Mouse (Mus musculus): Measurements from ENCODE around the gene Hist1h4b. TPM values are rescaled to one million over a fixed set of nuclear protein-coding genes. Genes with fewer than 3 reads are reported as not detected.

Gene Hist1h4b
- polyA plus RNA-seq, 1 experiment from 2014 or later: 4.6 TPM

- ATAC-seq (ENCODE audit: low FRiP score, low TSS enrichment): no peak
- WGBS: no CpG with 5 or more reads among the region's 1 CpGs
- no peak overlapping the region for H3K9ac ChIP-seq (replicated peaks; ENCODE audit: low read length)
- H3K27ac ChIP-seq (ENCODE audit: low read length): no peak overlapping the region
- H3K9me3 ChIP-seq (ENCODE audit: low read length): no peaks in the 10 kb centered on the region
- H3K4me1 ChIP-seq (ENCODE audit: insufficient read depth, low read length): no peaks in the 10 kb centered on the region
- H3K36me3 ChIP-seq (ENCODE audit: insufficient read depth, low read length): no peaks in the 10 kb centered on the region
- H3K4me3 ChIP-seq (ENCODE audit: low read length): no peak overlapping the region
- no peaks in the 10 kb centered on the region for H3K27me3 ChIP-seq (ENCODE audit: insufficient read depth, low read length)
- no peak overlapping the region for H3K4me2 ChIP-seq (replicated peaks; ENCODE audit: low read depth, low read length)
Observed at GRCm38 (mm10) chr13:23725213-23725612, 31.6 kb upstream of the Hist1h4b start.

DNA sequence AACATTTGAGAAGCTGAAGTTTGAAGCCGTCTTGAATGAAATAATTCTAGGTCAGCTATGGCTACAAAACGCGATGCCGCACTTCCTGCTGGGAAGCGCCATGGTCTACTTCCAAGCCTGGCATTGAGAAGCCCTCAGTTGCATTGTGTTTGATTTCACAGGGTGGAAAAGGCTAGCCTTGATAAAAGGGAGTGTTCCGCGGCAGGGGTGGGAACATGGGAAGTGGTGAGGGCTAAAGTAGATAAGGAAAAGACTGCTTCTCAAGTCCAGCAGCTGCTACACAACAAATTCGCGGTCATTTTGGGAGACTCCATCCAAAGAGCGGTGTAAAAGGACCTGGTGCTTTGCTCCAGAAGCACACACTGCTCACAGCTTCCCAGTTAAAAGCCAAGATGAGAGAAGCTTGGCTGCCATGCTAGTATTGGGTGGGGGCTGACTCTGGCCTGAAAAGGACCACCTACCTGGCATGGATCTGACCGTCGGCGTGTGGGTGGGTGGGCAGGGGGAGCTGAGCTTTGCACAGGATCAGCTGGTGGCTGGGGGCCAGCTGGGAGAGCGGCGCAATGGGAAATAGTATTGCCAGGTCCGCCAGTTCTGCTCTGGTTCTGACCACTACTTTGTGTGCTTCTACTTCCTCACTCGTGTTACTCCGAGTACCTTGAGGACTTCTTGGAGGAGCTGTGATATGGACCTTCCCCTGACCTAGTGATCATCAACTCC lies 28.2 kb upstream of the Hist1h4b start:
- Histone ChIP-seq H3K4me1 (ENCODE audit: insufficient read depth, low read length) (peaks cover 3% of the 10 kb centered on the region; the same call in 1 of the 2 replicates), H3K27ac (ENCODE audit: low read length) (no peak overlapping the region), H3K4me3 (ENCODE audit: low read length) (no peak overlapping the region), H3K9me3 (ENCODE audit: low read length) (no peaks in the 10 kb centered on the region), H3K9ac (replicated peaks; ENCODE audit: low read length) (no peak overlapping the region), H3K36me3 (ENCODE audit: insufficient read depth, low read length) (no peaks in the 10 kb centered on the region), H3K4me2 (replicated peaks; ENCODE audit: low read depth, low read length) (no peak overlapping the region), H3K27me3 (ENCODE audit: insufficient read depth, low read length) (no peaks in the 10 kb centered on the region)
- no peak for ATAC-seq (ENCODE audit: low FRiP score, low TSS enrichment)
- WGBS: 92% methylated on average over 18 of the region's 18 CpGs

- Histone ChIP-seq H3K4me2 (replicated peaks; ENCODE audit: low read depth, low read length) (no peak overlapping the region), H3K27ac (ENCODE audit: low read length) (no peak overlapping the region), H3K4me3 (ENCODE audit: low read length) (no peak overlapping the region), H3K27me3 (ENCODE audit: insufficient read depth, low read length) (no peaks in the 10 kb centered on the region), H3K9ac (replicated peaks; ENCODE audit: low read length) (no peak overlapping the region), H3K9me3 (ENCODE audit: low read length) (no peaks in the 10 kb centered on the region), H3K36me3 (ENCODE audit: insufficient read depth, low read length) (no peaks in the 10 kb centered on the region), H3K4me1 (ENCODE audit: insufficient read depth, low read length) (peaks cover 3% of the 10 kb centered on the region; the same call in 1 of the 2 replicates)
- 94% methylated on average over 9 of the region's 9 CpGs for WGBS
- no peak for ATAC-seq (ENCODE audit: low FRiP score, low TSS enrichment)
Observed at GRCm38 (mm10) chr13:23729192-23729525, 27.7 kb upstream of the Hist1h4b start.

DNA sequence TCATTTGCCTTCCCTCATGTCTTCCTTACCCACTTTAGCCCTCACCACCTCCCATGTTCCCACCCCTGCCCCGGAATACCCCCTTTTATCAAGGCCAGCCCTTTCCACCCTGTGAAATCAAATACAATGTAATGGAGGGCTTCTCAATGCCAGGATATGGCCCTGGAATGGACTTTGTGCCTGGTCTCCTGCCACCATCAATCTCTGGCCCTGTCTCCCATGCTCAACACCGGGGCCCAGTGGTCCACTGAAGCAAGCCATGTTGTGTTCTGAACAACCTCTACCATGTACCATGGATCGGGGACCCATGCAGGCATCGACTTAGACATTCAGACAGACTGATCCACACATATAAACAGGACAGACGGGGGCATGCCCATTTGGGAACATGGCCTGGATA lies 27.1 kb upstream of the Hist1h4b start:
- ATAC-seq (ENCODE audit: low FRiP score, low TSS enrichment): no peak
- no peaks in the 10 kb centered on the region for H3K36me3 ChIP-seq (ENCODE audit: insufficient read depth, low read length)
- H3K4me2 ChIP-seq (replicated peaks; ENCODE audit: low read depth, low read length): no peak overlapping the region
- H3K9me3 ChIP-seq (ENCODE audit: low read length): no peaks in the 10 kb centered on the region
- no peaks in the 10 kb centered on the region for H3K27me3 ChIP-seq (ENCODE audit: insufficient read depth, low read length)
- H3K27ac ChIP-seq (ENCODE audit: low read length): no peak overlapping the region
- peaks cover 3% of the 10 kb centered on the region; the same call in 1 of the 2 replicates for H3K4me1 ChIP-seq (ENCODE audit: insufficient read depth, low read length)
- no peak overlapping the region for H3K4me3 ChIP-seq (ENCODE audit: low read length)
- whole genome bisulfite sequencing: 93% methylated on average over 5 of the region's 5 CpGs
- no peak overlapping the region for H3K9ac ChIP-seq (replicated peaks; ENCODE audit: low read length)

DNA sequence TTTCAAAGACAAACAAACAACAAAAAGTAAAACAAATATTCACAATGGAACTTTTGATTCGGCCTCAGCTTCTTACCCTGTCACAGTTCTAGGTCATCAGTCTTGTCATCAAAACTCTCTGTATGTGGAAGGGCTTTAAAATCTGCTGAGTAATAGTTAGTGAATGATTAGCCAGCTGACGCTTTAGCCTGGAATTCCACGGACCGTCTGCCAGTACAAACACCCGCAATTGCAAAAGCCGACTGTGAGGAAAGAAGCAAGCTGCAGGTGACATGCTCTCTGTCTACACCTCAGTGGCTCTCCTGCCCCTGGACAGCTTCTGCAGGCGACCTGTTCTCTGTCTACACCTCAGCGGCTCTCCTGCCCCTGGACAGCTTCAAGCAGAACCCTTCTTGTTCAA lies 26.3 kb upstream of the Hist1h4b start:
- H3K4me2 ChIP-seq (replicated peaks; ENCODE audit: low read depth, low read length): peak overlapping the region; percentile 6; the same call in 1 of the 2 replicates
- no peaks in the 10 kb centered on the region for H3K9me3 ChIP-seq (ENCODE audit: low read length)
- WGBS: 20% methylated on average over 8 of the region's 8 CpGs
- H3K9ac ChIP-seq (replicated peaks; ENCODE audit: low read length): no peak overlapping the region
- peaks cover 3% of the 10 kb centered on the region; the same call in 1 of the 2 replicates for H3K4me1 ChIP-seq (ENCODE audit: insufficient read depth, low read length)
- no peak overlapping the region for H3K4me3 ChIP-seq (ENCODE audit: low read length)
- ATAC-seq (ENCODE audit: low FRiP score, low TSS enrichment): peak; percentile 81
- H3K27ac ChIP-seq (ENCODE audit: low read length): 0 out of 2 replicates have a peak overlapping the region, but pooled peaks have one; percentile 32
- no peaks in the 10 kb centered on the region for H3K27me3 ChIP-seq (ENCODE audit: insufficient read depth, low read length)
- no peaks in the 10 kb centered on the region for H3K36me3 ChIP-seq (ENCODE audit: insufficient read depth, low read length)

DNA sequence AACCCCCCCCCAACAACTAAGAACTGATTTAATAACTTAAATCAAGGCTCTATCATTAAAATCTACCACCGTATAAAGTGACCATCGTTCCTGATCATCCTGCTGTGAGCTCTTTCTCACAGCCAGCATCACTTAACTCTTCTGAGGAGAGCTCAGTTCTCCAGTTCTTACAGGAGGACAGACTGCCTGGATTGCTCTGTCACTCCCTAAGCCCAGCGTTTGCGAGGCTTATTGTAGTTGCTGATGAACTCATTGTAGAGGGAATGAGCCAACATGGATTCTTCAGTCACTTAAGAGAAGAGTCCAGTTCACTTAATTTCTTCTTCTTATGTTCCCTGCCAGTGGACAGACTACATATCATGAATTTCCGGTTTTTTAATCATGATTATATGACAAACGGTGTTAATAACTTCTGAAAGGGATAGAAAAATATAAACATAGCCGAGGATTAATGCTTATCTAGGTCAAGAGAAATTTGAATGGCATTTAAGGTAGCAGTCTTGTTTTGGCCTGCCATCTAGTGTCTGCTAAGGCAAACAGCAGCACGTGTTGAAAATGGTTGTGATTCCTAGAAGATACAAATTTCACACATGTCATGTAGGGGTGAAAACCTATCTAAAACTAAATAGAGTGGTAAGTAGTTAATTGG lies 24.5 kb upstream of the Hist1h4b start:
- ATAC-seq (ENCODE audit: low FRiP score, low TSS enrichment): no peak
- WGBS: 24% methylated on average over 8 of the region's 8 CpGs
- no peak overlapping the region for H3K27ac ChIP-seq (ENCODE audit: low read length)

DNA sequence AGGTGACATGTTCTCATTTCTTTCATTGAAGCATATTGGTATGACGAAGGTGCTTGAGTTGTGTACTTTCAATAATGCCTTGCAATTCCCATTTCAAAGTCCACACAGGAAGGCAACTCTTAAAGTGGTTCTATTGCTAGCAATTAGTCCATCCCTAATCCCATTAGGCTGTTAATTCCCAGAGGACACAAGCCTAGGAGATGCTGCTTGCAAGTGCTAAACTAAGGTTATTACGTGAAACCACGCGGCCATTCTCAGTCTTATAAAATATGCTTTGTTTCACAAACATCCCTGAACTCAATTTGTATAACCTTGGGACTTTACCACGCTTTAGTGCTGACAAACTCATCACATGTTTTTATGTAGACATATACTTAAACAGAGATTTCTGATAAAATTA lies 19.7 kb upstream of the Hist1h4b start:
- H3K36me3 ChIP-seq (ENCODE audit: insufficient read depth, low read length): no peaks in the 10 kb centered on the region
- no peaks in the 10 kb centered on the region for H3K9me3 ChIP-seq (ENCODE audit: low read length)
- H3K27me3 ChIP-seq (ENCODE audit: insufficient read depth, low read length): no peaks in the 10 kb centered on the region
- no peak overlapping the region for H3K4me3 ChIP-seq (ENCODE audit: low read length)
- H3K4me1 ChIP-seq (ENCODE audit: insufficient read depth, low read length): peaks cover 13% of the 10 kb centered on the region
- no peak for ATAC-seq (ENCODE audit: low FRiP score, low TSS enrichment)
- H3K4me2 ChIP-seq (replicated peaks; ENCODE audit: low read depth, low read length): no peak overlapping the region
- WGBS: 77% methylated on average over 5 of the region's 5 CpGs
- H3K27ac ChIP-seq (ENCODE audit: low read length): no peak overlapping the region
- 0 out of 2 replicates have a peak overlapping the region, but pooled peaks have one; percentile 11 for H3K9ac ChIP-seq (replicated peaks; ENCODE audit: low read length)

More for the DNA sequence above, 24.5 kb upstream of the Hist1h4b start:
- Histone ChIP-seq H3K9ac (replicated peaks; ENCODE audit: low read length) (no peak overlapping the region), H3K9me3 (ENCODE audit: low read length) (no peaks in the 10 kb centered on the region), H3K4me2 (replicated peaks; ENCODE audit: low read depth, low read length) (no peak overlapping the region), H3K4me1 (ENCODE audit: insufficient read depth, low read length) (peaks cover 3% of the 10 kb centered on the region; the same call in 1 of the 2 replicates), H3K36me3 (ENCODE audit: insufficient read depth, low read length) (no peaks in the 10 kb centered on the region), H3K4me3 (ENCODE audit: low read length) (no peak overlapping the region), H3K27me3 (ENCODE audit: insufficient read depth, low read length) (no peaks in the 10 kb centered on the region)

GRCm38 (mm10) chr13:23738041-23738440 lies 18.8 kb upstream of the Hist1h4b start:
- H3K27me3 ChIP-seq (ENCODE audit: insufficient read depth, low read length): no peaks in the 10 kb centered on the region
- peak overlapping the region; percentile 58 for H3K4me3 ChIP-seq (ENCODE audit: low read length)
- 29% methylated on average over 4 of the region's 4 CpGs for WGBS
- ATAC-seq (ENCODE audit: low FRiP score, low TSS enrichment): no peak
- H3K36me3 ChIP-seq (ENCODE audit: insufficient read depth, low read length): no peaks in the 10 kb centered on the region
- H3K9ac ChIP-seq (replicated peaks; ENCODE audit: low read length): peak overlapping the region; percentile 82
- H3K27ac ChIP-seq (ENCODE audit: low read length): peak overlapping the region; percentile 99
- peak overlapping the region; percentile 84 for H3K4me2 ChIP-seq (replicated peaks; ENCODE audit: low read depth, low read length)
- H3K4me1 ChIP-seq (ENCODE audit: insufficient read depth, low read length): peaks cover 13% of the 10 kb centered on the region
- no peaks in the 10 kb centered on the region for H3K9me3 ChIP-seq (ENCODE audit: low read length)

GRCm38 (mm10) chr13:23738677-23739068 lies 18.1 kb upstream of the Hist1h4b start, which contains the start of gene Hist1h1c:
TSS of gene Hist1h1c (plus strand) at chr13:23738808.
- Histone ChIP-seq H3K4me2 (replicated peaks; ENCODE audit: low read depth, low read length) (peak within 1 kb of the TSS; percentile 84), H3K27me3 (ENCODE audit: insufficient read depth, low read length) (no peaks in the 10 kb centered on the region), H3K36me3 (ENCODE audit: insufficient read depth, low read length) (no peaks in the 10 kb centered on the region), H3K4me3 (ENCODE audit: low read length) (peak within 1 kb of the TSS; percentile 58), H3K4me1 (ENCODE audit: insufficient read depth, low read length) (peaks cover 13% of the 10 kb centered on the region), H3K9ac (replicated peaks; ENCODE audit: low read length) (peak within 1 kb of the TSS; percentile 82), H3K9me3 (ENCODE audit: low read length) (no peaks in the 10 kb centered on the region), H3K27ac (ENCODE audit: low read length) (peak within 1 kb of the TSS; percentile 99)
- ATAC-seq (ENCODE audit: low FRiP score, low TSS enrichment): peak; percentile 95
- under 1% methylated on average over 32 of the region's 38 CpGs for WGBS

Data from kidney, embryonic 16.5 days (tissue).